Mouse (Mus musculus) heart, postnatal 0 days (tissue): ENCODE data around the gene Lsm8.

Experiments used
- CTCF ChIP-seq: IDR thresholded peaks from 2 replicates; pipeline ENCODE4 v1.5.1; 2016; ENCODE audit warnings: antibody characterized with exemption, control low read depth, low read depth
- EP300 ChIP-seq: IDR thresholded peaks from 2 replicates; pipeline ENCODE4 v1.6.1; 2016; ENCODE audit warnings: antibody characterized with exemption, low read depth

- TF ChIP-seq CTCF (no peak), EP300 (no peak)
Observed at GRCm38 (mm10) chr6:18889030-18889429, 40.7 kb downstream of the Lsm8 start.
